Mouse (Mus musculus): Measurements from ENCODE around the gene Esr2. TPM values are rescaled to one million over a fixed set of nuclear protein-coding genes. Genes with fewer than 3 reads are reported as not detected.

Esr2 gene
- total and polyA plus RNA-seq, 2 experiments from 2014 or later = 0.14 to 1.2 TPM

GRCm38 (mm10) chr12:76190940-76191339 is 13.9 kb upstream of the Esr2 start:
- Histone ChIP-seq H3K27me3 (ENCODE audit: control insufficient read depth, insufficient read depth, low read length) (no peaks in the 10 kb centered on the region), H3K9ac (replicated peaks; ENCODE audit: low read depth, low read length) (no peak overlapping the region), H3K27ac (ENCODE audit: low read depth) (no peak overlapping the region), H3K4me3 (ENCODE audit: low read depth, low read length) (no peak overlapping the region), H3K4me2 (ENCODE audit: low read depth, low read length) (no peak overlapping the region), H3K36me3 (replicated peaks; ENCODE audit: control insufficient read depth, insufficient read depth, low read length) (no peaks in the 10 kb centered on the region), H3K4me1 (ENCODE audit: control insufficient read depth, insufficient read depth) (no peaks in the 10 kb centered on the region), H3K9me3 (replicated peaks; ENCODE audit: control insufficient read depth, low read length) (no peaks in the 10 kb centered on the region)
- DNase-seq (ENCODE audit: low spot score) (peak; percentile 83), ATAC-seq (ENCODE audit: insufficient read depth, low read depth) (0 out of 2 replicates have a peak, but pooled peaks have one; percentile 27)
- 36% methylated on average over 11 of the region's 11 CpGs for WGBS
- TF ChIP-seq EP300 (IDR thresholded peaks at IDR 0.05; ENCODE audit: low read depth) (no peak), CTCF (IDR thresholded peaks at IDR 0.05; ENCODE audit: low read depth) (peak; percentile 84)

- 0 out of 2 replicates have a peak, but pooled peaks have one; percentile 36 for ATAC-seq (ENCODE audit: insufficient read depth, low read depth)
- DNase-seq (ENCODE audit: low spot score) = peak; percentile 41
- Histone ChIP-seq H3K9me3 (replicated peaks; ENCODE audit: control insufficient read depth, low read length) (no peaks in the 10 kb centered on the region), H3K27ac (ENCODE audit: low read depth) (no peak overlapping the region), H3K4me3 (ENCODE audit: low read depth, low read length) (no peak overlapping the region), H3K27me3 (ENCODE audit: control insufficient read depth, insufficient read depth, low read length) (no peaks in the 10 kb centered on the region), H3K4me2 (ENCODE audit: low read depth, low read length) (no peak overlapping the region), H3K9ac (replicated peaks; ENCODE audit: low read depth, low read length) (no peak overlapping the region), H3K36me3 (replicated peaks; ENCODE audit: control insufficient read depth, insufficient read depth, low read length) (no peaks in the 10 kb centered on the region), H3K4me1 (ENCODE audit: control insufficient read depth, insufficient read depth) (no peaks in the 10 kb centered on the region)
- WGBS = 29% methylated on average over 8 of the region's 8 CpGs
- TF ChIP-seq CTCF (IDR thresholded peaks at IDR 0.05; ENCODE audit: low read depth) (peak; percentile 76), EP300 (IDR thresholded peaks at IDR 0.05; ENCODE audit: low read depth) (no peak)
These were observed 10.8 kb upstream of the Esr2 start for GRCm38 (mm10) chr12:76187849-76188248.

- no peak overlapping the region for H3K4me2 ChIP-seq (ENCODE audit: low read depth, low read length)
- no peak overlapping the region for H3K9ac ChIP-seq (replicated peaks; ENCODE audit: low read depth, low read length)
- 93% methylated on average over 1 of the region's 1 CpGs for WGBS
- ATAC-seq (ENCODE audit: insufficient read depth, low read depth) = no peak
- no peaks in the 10 kb centered on the region for H3K9me3 ChIP-seq (replicated peaks; ENCODE audit: control insufficient read depth, low read length)
- H3K27me3 ChIP-seq (ENCODE audit: control insufficient read depth, insufficient read depth, low read length) = no peaks in the 10 kb centered on the region
- no peak overlapping the region for H3K4me3 ChIP-seq (ENCODE audit: low read depth, low read length)
- no peak for TF ChIP-seq CTCF (IDR thresholded peaks at IDR 0.05; ENCODE audit: low read depth)
- H3K36me3 ChIP-seq (replicated peaks; ENCODE audit: control insufficient read depth, insufficient read depth, low read length) = no peaks in the 10 kb centered on the region
- no peaks in the 10 kb centered on the region for H3K4me1 ChIP-seq (ENCODE audit: control insufficient read depth, insufficient read depth)
- DNase-seq (ENCODE audit: low spot score) = no peak
- H3K27ac ChIP-seq (ENCODE audit: low read depth) = no peak overlapping the region
These were observed 9.4 kb upstream of the Esr2 start for GRCm38 (mm10) chr12:76186473-76186872.

GRCm38 (mm10) chr12:76185167-76185816 is 8.2 kb upstream of the Esr2 start:
- 65% methylated on average over 10 of the region's 10 CpGs for WGBS
- no peak for ATAC-seq (ENCODE audit: insufficient read depth, low read depth)

GRCm38 (mm10) chr12:76184271-76184670 is 7.2 kb upstream of the Esr2 start:
- no peaks in the 10 kb centered on the region for H3K36me3 ChIP-seq (replicated peaks; ENCODE audit: control insufficient read depth, insufficient read depth, low read length)
- DNase-seq (ENCODE audit: low spot score) (no peak), ATAC-seq (ENCODE audit: insufficient read depth, low read depth) (no peak)
- no peak overlapping the region for H3K9ac ChIP-seq (replicated peaks; ENCODE audit: low read depth, low read length)
- no peaks in the 10 kb centered on the region for H3K27me3 ChIP-seq (ENCODE audit: control insufficient read depth, insufficient read depth, low read length)
- no peak overlapping the region for H3K4me2 ChIP-seq (ENCODE audit: low read depth, low read length)
- no peaks in the 10 kb centered on the region for H3K9me3 ChIP-seq (replicated peaks; ENCODE audit: control insufficient read depth, low read length)
- no peaks in the 10 kb centered on the region for H3K4me1 ChIP-seq (ENCODE audit: control insufficient read depth, insufficient read depth)
- TF ChIP-seq CTCF (IDR thresholded peaks at IDR 0.05; ENCODE audit: low read depth) (no peak), EP300 (IDR thresholded peaks at IDR 0.05; ENCODE audit: low read depth) (no peak)
- 40% methylated on average over 6 of the region's 6 CpGs for WGBS
- no peak overlapping the region for H3K4me3 ChIP-seq (ENCODE audit: low read depth, low read length)
- H3K27ac ChIP-seq (ENCODE audit: low read depth) = no peak overlapping the region

More at GRCm38 (mm10) chr12:76185167-76185816, 8.2 kb upstream of the Esr2 start:
- H3K4me3 ChIP-seq (ENCODE audit: low read depth, low read length) = no peak overlapping the region
- H3K27ac ChIP-seq (ENCODE audit: low read depth) = no peak overlapping the region
- no peak for DNase-seq (ENCODE audit: low spot score)
- no peak for TF ChIP-seq EP300 (IDR thresholded peaks at IDR 0.05; ENCODE audit: low read depth)
- no peak for TF ChIP-seq CTCF (IDR thresholded peaks at IDR 0.05; ENCODE audit: low read depth)
- no peaks in the 10 kb centered on the region for H3K4me1 ChIP-seq (ENCODE audit: control insufficient read depth, insufficient read depth)
- no peak overlapping the region for H3K9ac ChIP-seq (replicated peaks; ENCODE audit: low read depth, low read length)
- H3K36me3 ChIP-seq (replicated peaks; ENCODE audit: control insufficient read depth, insufficient read depth, low read length) = no peaks in the 10 kb centered on the region
- H3K4me2 ChIP-seq (ENCODE audit: low read depth, low read length) = no peak overlapping the region
- H3K9me3 ChIP-seq (replicated peaks; ENCODE audit: control insufficient read depth, low read length) = no peaks in the 10 kb centered on the region
- no peaks in the 10 kb centered on the region for H3K27me3 ChIP-seq (ENCODE audit: control insufficient read depth, insufficient read depth, low read length)

- TF ChIP-seq EP300 (IDR thresholded peaks at IDR 0.05; ENCODE audit: low read depth) (no peak), CTCF (IDR thresholded peaks at IDR 0.05; ENCODE audit: low read depth) (no peak)
- ATAC-seq (ENCODE audit: insufficient read depth, low read depth) = no peak
- Histone ChIP-seq H3K9me3 (replicated peaks; ENCODE audit: control insufficient read depth, low read length) (no peaks in the 10 kb centered on the region), H3K36me3 (replicated peaks; ENCODE audit: control insufficient read depth, insufficient read depth, low read length) (no peaks in the 10 kb centered on the region), H3K4me3 (ENCODE audit: low read depth, low read length) (no peak overlapping the region), H3K27me3 (ENCODE audit: control insufficient read depth, insufficient read depth, low read length) (no peaks in the 10 kb centered on the region; the same call in 1 of the 2 replicates), H3K27ac (ENCODE audit: low read depth) (no peak overlapping the region), H3K9ac (replicated peaks; ENCODE audit: low read depth, low read length) (no peak overlapping the region), H3K4me1 (ENCODE audit: control insufficient read depth, insufficient read depth) (no peaks in the 10 kb centered on the region), H3K4me2 (ENCODE audit: low read depth, low read length) (no peak overlapping the region)
- no peak for DNase-seq (ENCODE audit: low spot score)
- 79% methylated on average over 6 of the region's 6 CpGs for WGBS
These were observed 5.8 kb upstream of the Esr2 start for GRCm38 (mm10) chr12:76182831-76183230.
